Mouse (Mus musculus) c-Kit-negative CD71-positive TER-119-positive erythroid progenitor cells, embryonic 14.5 days (primary cell): Measurements from ENCODE around the gene Inf2.

Experiments
- DNase-seq: peaks from one replicate; pipeline ENCODE4 v3.0.0-alpha.2; 2013; ENCODE audit warnings: low read depth, low spot score

Inf2 gene

DNA sequence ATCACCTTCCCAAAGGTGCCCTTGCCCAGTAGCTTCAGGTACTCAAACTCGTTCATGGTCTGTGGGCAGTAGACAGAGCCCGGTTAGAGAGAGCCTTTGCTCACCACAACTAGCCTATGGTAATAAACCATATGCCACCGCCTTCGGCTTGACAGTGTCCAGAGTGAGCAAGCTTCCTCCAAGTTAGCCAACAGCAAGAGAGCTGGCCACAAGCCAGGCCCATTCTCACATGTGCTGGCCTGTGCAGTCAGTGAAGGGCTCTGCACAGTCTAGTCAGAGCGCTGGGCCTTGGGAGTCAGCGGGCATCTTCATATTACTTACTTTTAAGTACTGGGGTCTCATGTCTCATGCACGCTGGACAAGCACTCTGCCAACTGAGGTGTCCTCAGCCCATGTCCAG, 70.0 kb downstream of the Inf2 start:
- DNase-seq: no peak

DNA sequence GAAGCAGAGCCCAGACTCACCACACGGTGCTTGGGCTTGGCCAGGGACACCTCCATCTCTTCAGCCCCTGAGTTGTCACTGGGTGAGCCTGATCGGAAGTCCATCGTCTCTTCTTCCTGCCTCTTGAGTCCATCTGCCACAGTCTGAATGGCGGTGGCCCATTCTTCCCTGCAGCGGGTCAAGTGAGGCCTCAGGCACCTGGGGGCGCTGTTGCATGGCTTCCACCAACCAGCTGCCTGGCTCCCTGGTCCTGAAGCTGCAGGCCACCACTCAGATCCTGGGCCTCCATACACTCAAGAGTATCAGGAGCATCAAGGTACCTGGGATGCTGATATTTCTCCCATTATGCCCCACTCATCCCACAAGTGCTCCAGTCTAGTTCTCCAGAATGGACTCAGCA, 70.5 kb downstream of the Inf2 start:
- no peak for DNase-seq

DNA sequence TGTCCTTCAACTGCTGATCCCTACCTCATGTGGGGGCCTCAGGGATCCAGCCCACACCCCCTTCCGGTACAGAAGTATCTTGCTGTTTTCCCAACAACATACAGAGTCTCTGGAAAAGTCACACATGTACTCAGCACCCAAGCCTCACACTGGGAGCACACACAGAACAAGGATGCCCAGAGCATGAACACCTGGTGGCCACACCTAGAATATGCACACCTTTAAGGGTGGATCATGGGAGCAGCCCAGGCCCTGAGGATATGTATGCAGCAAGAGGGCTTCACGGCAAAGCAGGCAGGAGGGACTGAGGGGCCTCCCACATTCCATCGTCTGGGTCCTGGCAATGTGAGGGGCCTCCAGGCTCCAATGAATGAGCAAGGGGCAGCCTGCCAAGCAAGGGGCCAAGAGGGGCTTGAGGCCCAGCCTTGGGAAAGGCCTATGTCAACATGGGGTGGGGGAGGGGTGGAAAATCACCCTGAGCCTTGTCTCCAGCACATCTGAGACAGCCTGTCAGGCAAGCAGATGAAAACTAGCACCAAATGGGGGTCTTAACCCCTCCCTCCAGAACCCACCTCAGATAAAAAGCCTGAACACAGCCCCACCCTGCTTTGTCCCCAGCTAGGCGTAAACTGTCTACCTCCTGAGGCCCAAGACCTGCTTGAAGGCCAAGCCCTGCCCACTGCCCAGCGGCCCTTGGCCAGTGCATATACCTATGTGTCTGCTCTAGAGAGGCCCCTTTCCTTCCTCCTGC, 72.2 kb downstream of the Inf2 start:
- no peak for DNase-seq

DNA sequence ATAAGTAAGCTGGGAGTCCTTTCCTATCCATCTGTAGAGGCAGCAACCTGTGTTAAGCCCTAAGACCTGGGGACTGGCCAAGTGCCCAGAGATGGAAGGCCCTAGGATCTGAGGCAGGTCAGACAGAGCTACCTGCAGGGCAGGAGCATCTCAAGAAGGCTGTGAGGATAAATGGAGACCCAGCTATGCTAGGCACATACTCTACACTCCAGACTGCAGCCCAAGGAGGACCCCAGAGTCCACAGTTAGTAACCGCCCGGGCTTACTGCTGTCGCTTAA, 72.7 kb downstream of the Inf2 start:
- no peak for DNase-seq

DNA sequence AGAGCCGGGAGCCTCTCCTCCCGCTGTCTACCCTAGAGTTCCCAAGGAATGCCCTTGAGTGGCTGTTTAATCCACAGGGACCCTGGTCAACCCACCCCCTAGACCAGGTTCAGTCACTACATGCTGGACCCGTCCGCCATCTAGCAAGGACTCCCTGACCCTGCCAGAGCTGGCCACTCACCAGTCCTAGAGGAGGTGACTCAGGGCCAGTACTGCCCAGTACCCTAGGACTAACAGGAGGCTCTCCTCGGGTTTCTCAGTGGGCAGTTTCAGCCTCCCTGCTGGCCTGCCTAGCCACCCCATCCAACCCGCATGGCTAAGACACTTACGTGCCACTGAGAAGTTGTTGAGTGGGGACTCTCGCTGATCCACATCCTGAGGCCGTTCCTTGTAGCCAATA, 73.3 kb downstream of the Inf2 start:
- no peak for DNase-seq

DNA sequence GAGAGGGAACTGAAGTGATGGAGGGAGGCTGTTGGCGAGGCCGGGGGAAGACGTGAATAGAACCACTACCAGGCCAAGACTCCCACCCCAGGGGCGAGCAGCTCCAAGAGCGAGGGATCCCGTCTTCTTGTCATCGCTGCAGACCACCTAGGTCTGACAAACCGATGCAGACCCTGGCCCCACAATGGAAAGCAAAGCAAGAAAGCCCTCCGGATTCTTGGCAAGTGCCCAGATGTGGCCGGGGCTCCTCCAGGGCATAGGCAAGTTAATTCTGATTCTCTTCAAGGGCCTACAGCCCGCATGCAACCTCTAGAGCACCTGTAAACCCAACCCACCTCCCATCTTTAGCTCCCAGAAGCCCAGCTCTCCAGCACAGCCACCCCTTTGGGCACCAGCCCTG, 74.7 kb downstream of the Inf2 start:
- DNase-seq: no peak

DNA sequence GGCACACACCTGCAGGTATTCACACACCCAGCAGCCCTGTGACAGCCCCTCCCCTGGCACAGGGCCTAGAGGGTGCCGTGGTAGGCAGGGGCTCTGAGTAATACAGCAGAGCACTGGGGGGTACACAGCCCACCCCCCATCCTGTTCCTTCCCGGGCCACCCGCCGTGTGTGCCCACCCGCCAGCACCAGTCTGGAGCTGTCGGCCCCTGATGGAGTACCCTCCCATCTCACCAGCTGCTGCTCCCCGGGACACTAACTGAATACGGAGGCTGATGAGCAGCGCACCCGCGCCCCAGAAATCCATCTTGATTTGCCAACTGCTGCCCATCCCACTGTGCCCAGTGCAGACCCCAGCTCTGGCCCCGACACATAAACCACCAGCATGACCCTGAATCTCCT, 75.1 kb downstream of the Inf2 start:
- no peak for DNase-seq

DNA sequence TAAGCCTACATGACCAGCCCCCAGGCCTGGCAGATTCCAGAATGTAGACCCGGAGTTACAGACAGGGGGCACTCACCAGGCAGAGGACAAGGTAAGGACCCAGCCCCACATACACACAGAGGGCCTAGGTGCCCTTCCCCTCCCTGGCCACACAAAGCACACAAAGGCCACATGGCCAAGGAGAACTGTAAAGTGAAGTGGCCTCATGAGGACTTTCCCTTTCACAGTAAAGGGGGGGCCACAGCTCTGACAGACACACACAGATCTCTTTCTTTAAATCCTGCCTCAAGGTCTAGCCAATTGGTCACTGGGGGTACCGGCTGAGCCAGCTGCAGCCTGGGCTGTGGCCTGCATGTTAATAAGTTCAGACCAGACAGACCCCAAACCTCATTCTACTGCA, 75.5 kb downstream of the Inf2 start:
- no peak for DNase-seq

DNA sequence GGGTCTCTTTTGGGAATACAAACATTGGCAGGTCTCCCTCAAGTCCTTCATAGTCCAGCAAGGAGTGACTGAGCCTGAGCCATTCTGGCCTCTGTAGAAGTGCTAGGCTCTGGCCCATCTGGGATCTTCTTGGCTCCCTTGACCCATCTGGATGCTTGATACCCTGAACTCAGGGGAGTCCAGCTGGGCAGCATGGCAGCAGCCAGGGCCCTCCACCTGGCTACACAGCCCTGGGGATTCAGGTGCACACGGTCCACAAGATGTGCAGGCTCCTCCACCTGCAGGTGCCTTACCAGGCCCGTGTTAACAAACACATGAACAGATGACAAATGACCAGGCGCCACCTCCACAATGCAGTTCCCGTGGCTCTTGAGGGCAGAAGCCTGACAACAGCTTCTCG, 76.1 kb downstream of the Inf2 start:
- DNase-seq: no peak
